Mouse (Mus musculus) embryonic stem cell, embryonic (primary cell): Measurements from ENCODE around the gene Nptx1.

Experiments
- CTCF ChIA-PET, 4 experiments: fragments of 300-600 bp in 2 of 4; fragments of 350-600 bp in 2 of 4; sonication (Branson Sonifier 250); formaldehyde crosslinking; loops; one replicate each; lab custom pipeline; 2022; ENCODE audit warnings: inconsistent platforms in 2 of 4; lab: Charles Lee
- POLR2A ChIA-PET, 4 experiments: fragments of 300-600 bp in 2 of 4; fragments of 350-600 bp in 2 of 4; sonication (Branson Sonifier 250); formaldehyde crosslinking; loops; one replicate each; lab custom pipeline; 2022; ENCODE audit warnings: antibody characterized with exemption in 4 of 4, inconsistent platforms in 1 of 4; lab: Charles Lee

Nptx1 gene

DNA sequence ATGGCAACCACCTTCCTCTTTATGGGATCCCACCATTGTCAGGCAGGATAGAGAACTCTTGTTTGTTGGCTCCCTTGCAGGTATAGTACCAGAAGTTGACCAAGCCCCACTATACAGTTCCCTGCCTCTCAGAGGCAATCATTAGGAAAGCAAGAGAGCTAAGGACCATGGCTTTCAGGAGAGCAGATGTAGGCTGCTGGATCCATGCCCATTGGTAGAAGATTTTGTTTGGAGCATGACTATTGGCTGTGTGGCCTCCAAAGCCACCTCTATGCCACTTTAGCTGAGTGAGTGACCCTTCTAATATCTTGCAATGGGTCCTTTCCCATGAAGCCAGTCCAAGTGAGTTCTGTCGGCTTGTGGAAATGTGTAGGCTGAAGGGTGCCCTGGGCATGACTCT, 28.2 kb downstream of the Nptx1 start:
- ChIA-PET POLR2A (interaction anchor here in 1 of 4 experiments (0.6 kb wide), 1 partner anchor 497 kb away, joined by 4 read pairs; the partner anchor contains the start of gene Cbx2), CTCF (interaction anchor here in 1 of 4 experiments (0.6 kb wide), 1 partner anchor 408 kb away, joined by 6 read pairs; no protein-coding TSS in a partner anchor)

DNA sequence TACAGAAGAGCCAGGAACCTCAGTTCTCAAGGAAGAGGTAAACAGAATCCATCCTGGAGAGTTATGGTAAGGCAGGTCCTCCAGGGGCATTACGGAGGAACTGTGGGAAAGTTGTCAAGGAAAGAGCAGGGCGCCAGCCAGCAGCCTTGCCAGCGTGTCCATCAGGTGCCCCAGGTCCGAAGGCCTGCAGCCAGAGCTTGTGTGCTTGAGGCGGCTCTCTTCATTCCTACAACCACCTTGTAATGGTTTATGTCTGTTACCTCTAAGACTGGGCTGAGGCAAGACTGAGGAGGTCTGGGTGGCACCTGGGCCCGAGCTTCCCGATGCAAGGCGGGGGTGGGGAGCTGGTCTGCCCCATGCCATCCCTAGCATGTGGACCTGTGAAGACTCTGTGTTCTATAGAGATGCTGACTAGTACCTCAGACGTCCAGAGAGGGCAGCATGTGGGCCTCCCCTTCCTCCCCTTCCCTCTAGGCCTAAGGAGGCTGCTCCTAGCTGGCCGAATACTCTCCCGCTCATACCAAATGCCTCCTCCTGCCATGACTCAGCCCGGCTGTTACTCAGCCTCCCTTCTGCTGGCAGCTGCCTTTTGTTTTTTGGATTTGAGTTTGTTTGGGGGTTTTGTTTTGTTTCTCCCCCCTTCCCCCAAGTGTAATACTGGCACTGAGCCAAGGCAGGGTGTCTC, 30.7 kb downstream of the Nptx1 start:
- ChIA-PET POLR2A (interaction anchor here in 2 of 4 experiments (1.0 to 1.8 kb wide), 3 partner anchors 9 to 439 kb away, joined by 3 to 8 read pairs (median 3); partner anchors contain the start of gene Endov (in 1 of the 2)), CTCF (interaction anchor here in 1 of 4 experiments (1.5 to 2.2 kb wide), 2 partner anchors 13 to 68 kb away, joined by 3 to 6 read pairs; no protein-coding TSS in a partner anchor)

DNA sequence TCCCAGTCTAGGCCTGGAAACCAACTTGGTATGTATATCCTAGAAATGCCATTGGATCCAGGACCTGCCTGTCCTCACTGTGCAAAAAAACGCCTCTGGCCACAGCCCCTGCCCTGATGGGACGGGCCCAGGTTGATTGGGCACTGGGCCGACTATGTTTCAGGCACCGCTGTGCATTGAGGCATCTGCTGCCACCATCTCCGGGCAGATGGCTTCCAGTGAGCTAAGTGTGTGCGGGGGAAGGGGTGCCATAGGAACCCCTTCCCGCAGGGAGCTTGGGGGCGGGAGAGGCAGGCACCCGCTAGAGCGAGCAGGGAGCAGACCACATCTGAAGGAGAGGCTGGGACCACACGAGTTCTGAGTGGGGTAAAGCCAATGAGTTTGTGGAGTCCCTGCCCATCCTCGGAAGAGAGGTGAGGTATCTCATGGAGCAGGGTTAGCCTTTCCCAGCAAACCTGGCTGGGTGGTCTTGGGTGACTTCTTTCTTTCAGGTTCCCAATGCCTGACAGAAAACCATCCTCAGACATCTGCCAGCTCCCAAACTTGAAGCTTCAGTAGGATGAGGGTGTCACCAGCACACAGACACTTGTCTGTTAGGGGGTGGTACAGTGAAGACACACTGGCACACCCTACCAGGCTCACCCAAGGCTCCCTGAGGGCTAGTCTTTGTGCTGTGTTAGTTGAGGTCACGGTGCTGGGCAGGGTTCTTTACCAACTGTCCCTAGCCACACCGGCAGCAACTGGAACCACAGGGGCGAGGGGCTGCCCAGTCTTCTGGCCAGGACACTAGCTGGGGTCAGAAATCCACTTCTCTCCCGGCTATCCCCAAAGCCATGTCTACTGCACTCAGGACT, 31.5 kb downstream of the Nptx1 start:
- CTCF ChIA-PET = interaction anchor here in 3 of 4 experiments (0.5 to 2.2 kb wide), 4 partner anchors 12 to 121 kb away, joined by 3 to 6 read pairs (median 4); no protein-coding TSS in a partner anchor
- POLR2A ChIA-PET = interaction anchor here in 2 of 4 experiments (1.0 to 1.8 kb wide), 4 partner anchors 10 to 439 kb away, joined by 3 to 8 read pairs (median 4); partner anchors contain the start of gene Endov (in 1 of the 2)

DNA sequence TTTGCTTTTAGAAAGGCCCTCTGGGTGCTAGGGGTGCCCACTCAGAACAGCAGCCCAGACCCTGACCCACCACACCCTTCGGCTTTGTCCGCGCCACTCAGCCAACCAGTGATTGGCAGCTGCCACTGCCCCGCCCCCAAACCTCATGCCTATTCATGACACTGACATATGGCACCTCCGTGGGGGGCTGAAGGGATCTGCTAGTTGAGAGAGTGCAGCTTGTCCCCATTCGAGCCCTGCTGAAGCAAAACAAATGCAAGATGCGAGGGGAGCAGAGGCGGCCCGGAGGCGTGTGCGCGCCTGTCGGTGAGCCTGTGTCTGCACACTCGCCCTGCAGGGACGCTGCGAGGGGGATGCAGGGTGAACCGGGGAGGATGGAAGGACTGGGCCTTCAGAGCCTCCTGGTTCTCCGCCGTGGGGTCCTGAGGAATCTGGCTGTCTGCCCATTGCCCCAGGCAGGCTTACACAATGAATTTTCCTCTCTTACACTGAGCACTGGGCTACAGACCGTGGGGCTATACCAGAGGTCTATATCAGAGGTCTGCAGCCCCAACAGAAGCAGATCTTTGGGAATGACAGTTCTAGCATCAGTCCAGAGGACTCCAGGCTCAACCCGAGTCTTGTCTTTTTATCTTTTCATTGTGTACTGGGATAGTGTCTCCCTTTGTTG, 32.5 kb downstream of the Nptx1 start:
- ChIA-PET POLR2A (interaction anchor here in 3 of 4 experiments (0.7 to 2.0 kb wide), 7 partner anchors 9 to 427 kb away, joined by 3 to 6 read pairs (median 4); partner anchors contain the start of genes Baiap2 (in 1 of the 3) and Endov (in 1 of the 3)), CTCF (interaction anchor here (0.5 to 1.7 kb wide), 9 partner anchors 11 to 394 kb away, joined by 3 to 8 read pairs (median 4); no protein-coding TSS in a partner anchor)

DNA sequence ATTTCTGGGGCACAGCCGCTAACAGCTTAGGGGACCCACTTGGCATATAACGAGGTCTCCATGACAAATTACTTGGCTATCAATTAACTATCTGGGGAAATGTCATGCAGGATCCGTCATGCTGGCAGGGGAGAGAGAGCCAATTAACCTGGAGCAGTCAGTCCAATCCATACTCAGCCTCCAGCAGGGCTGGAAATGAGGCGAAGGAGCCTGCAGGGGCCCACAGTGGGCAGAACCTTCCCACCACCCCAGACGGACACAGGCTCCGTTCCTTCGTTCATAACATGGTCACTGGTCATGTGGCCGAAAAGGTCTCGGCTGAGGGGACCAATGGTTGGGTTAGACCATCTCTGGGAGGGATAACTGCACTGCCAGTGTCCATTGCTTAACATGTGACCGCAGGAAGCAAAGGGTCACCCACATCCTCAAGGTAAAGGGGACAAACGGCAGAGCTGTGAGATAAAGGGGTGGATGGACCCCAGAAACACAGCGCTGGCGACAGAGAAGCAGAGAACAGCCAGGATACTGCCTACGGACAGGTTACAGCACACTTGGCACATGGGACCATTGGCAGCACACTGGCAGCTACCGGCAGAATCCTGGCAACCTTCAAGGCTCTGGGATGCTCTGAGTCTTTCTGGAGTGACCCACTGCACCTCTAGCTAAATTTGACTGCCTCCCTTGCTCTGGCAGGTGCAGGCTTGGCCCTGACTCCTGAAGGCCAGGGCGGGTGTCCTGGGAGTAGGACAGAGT, 33.3 kb downstream of the Nptx1 start:
- POLR2A ChIA-PET = interaction anchor here in 3 of 4 experiments (0.7 to 2.0 kb wide), 8 partner anchors 10 to 428 kb away, joined by 3 to 6 read pairs (median 4); partner anchors contain the start of genes Baiap2 (in 1 of the 3), Endov (in 1 of the 3) and Nptx1 (in 1 of the 3)

GRCm38 (mm10) chr11:119513038-119513659, 34.4 kb downstream of the Nptx1 start:
- POLR2A ChIA-PET = interaction anchor here in 2 of 4 experiments (0.8 to 1.4 kb wide), 6 partner anchors 8 to 59 kb away, joined by 3 to 4 read pairs (median 3); partner anchors contain the start of gene Nptx1 (in 1 of the 2)
- CTCF ChIA-PET = interaction anchor here in 1 of 4 experiments (1.2 kb wide), 1 partner anchor 9 kb away, joined by 5 read pairs; no protein-coding TSS in a partner anchor

More for the DNA sequence above, 33.3 kb downstream of the Nptx1 start:
- CTCF ChIA-PET = interaction anchor here in 3 of 4 experiments (0.9 to 1.7 kb wide), 7 partner anchors 10 to 395 kb away, joined by 3 to 8 read pairs (median 4); no protein-coding TSS in a partner anchor

- POLR2A ChIA-PET = interaction anchor here in 3 of 4 experiments (0.5 to 2.3 kb wide), 5 partner anchors 11 to 63 kb away, joined by 3 to 7 read pairs (median 3); partner anchors contain the start of gene Endov (in 2 of the 3)
Observed at GRCm38 (mm10) chr11:119509165-119509776, 38.3 kb downstream of the Nptx1 start.

GRCm38 (mm10) chr11:119507772-119508171, 39.8 kb downstream of the Nptx1 start:
- ChIA-PET POLR2A (interaction anchor here in 2 of 4 experiments (1.3 to 2.3 kb wide), 3 partner anchors 16 to 435 kb away, joined by 3 to 7 read pairs (median 4); partner anchors contain the start of genes Baiap2 (in 1 of the 2) and Endov (in 1 of the 2)), CTCF (interaction anchor here in 1 of 4 experiments (0.6 kb wide), 1 partner anchor 323 kb away, joined by 3 read pairs; no protein-coding TSS in a partner anchor)

More at GRCm38 (mm10) chr11:119509165-119509776, 38.3 kb downstream of the Nptx1 start:
- CTCF ChIA-PET = interaction anchor here in 3 of 4 experiments (0.6 to 0.9 kb wide), 4 partner anchors 26 to 236 kb away, joined by 3 to 4 read pairs (median 3); no protein-coding TSS in a partner anchor

- ChIA-PET CTCF (no interaction called here), POLR2A (no interaction called here)
Observed at GRCm38 (mm10) chr11:119506386-119506785, 41.2 kb downstream of the Nptx1 start.

GRCm38 (mm10) chr11:119503675-119504074, 43.9 kb downstream of the Nptx1 start:
- ChIA-PET CTCF (interaction anchor here (0.5 to 2.3 kb wide), 35 partner anchors 9 to 1098 kb away, joined by 3 to 16 read pairs (median 4); partner anchors contain the start of genes Baiap2 (in 1 of the 4) and Endov (in 1 of the 4)), POLR2A (interaction anchor here in 2 of 4 experiments (0.6 to 1.8 kb wide), 8 partner anchors 9 to 1439 kb away, joined by 3 to 8 read pairs (median 3); partner anchors contain the start of genes Baiap2 (in 1 of the 2) and Endov (in 1 of the 2))

- ChIA-PET CTCF (interaction anchor here in 3 of 4 experiments (0.7 to 2.0 kb wide), 4 partner anchors 9 to 941 kb away, joined by 3 to 4 read pairs (median 4); partner anchors contain the start of gene Endov (in 2 of the 3)), POLR2A (interaction anchor here in 2 of 4 experiments (0.6 kb wide), 2 partner anchors 9 to 102 kb away, joined by 3 read pairs; partner anchors contain the start of gene Endov (in 1 of the 2))
Observed at GRCm38 (mm10) chr11:119500011-119500410, 47.5 kb downstream of the Nptx1 start.

DNA sequence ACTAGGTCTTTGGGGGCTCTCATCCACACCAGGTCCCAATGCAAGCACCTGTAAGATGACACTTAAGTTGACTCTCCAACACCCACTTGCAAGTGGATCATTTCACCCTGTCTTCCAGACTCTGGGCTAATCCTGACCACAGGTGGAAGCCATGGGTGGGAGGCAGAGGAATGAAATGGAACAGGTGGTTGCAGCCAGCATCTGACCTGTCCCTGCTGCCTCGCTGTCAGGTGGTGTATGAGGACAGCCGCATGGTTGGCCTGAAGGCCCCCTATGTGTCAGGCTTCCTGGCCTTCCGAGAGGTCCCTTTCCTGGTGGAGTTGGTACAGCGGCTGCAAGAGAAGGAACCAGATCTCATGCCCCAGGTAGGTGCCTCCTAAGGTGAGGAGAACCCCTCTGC, 48.3 kb downstream of the Nptx1 start:
- CTCF ChIA-PET = interaction anchor here in 2 of 4 experiments (1.2 to 1.6 kb wide), 2 partner anchors 8 to 410 kb away, joined by 3 to 8 read pairs; partner anchors contain the start of gene Endov (in 1 of the 2)

GRCm38 (mm10) chr11:119497451-119497850, 50.1 kb downstream of the Nptx1 start:
- POLR2A ChIA-PET = no interaction called here
- CTCF ChIA-PET = interaction anchor here in 2 of 4 experiments (0.6 to 1.6 kb wide), 2 partner anchors 124 to 412 kb away, joined by 4 to 8 read pairs; no protein-coding TSS in a partner anchor

More for the DNA sequence above, 48.3 kb downstream of the Nptx1 start:
- POLR2A ChIA-PET = no interaction called here

DNA sequence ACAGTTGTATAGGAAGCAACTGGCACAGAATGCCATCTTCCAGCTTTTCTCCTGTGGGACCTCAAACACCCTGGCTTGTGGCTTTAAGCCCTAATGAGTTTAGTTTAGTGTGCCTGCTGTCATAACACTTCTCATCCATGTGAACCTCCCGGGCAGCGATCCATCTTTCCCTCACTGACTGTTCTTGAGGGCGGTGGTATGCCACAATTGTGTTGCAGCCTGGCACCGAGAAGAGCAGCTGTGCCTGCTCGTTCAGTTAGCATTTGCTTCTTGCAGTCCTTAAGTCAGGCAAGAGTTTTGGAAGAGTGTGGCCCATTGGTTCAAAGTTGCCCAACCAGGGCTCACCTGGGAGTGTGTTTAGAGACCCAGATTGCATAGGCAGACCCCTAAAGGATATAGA, 51.4 kb downstream of the Nptx1 start:
- POLR2A ChIA-PET = interaction anchor here in 1 of 4 experiments (0.8 kb wide), 1 partner anchor 133 kb away, joined by 3 read pairs; no protein-coding TSS in a partner anchor
- CTCF ChIA-PET = no interaction called here

GRCm38 (mm10) chr11:119493516-119493915, 54.0 kb downstream of the Nptx1 start:
- CTCF ChIA-PET = interaction anchor here in 2 of 4 experiments (0.6 to 1.0 kb wide), 2 partner anchors 10 to 195 kb away, joined by 3 to 7 read pairs; no protein-coding TSS in a partner anchor
- POLR2A ChIA-PET = interaction anchor here in 2 of 4 experiments (0.7 to 3.7 kb wide), 2 partner anchors 12 to 121 kb away, joined by 3 to 15 read pairs; no protein-coding TSS in a partner anchor
